Mouse (Mus musculus) adrenal gland (tissue): ENCODE measurements around the gene Gsta1.
"Not testable (repeated sequence)": the region's sequence is repeated elsewhere in the genome, so short reads cannot be mapped to it uniquely, and the experiment has no call there.

Source experiments
- intact Hi-C: fragments of 180-260 bp; cut with DNase I; formaldehyde crosslinking; loops from one replicate; pipeline ENCODE4 v1.15.1; 2025

Gsta1 gene

GRCm38 (mm10) chr9:78229658-78230057, 798 bp upstream of the Gsta1 start:
- intact Hi-C loops = not testable (repeated sequence)

DNA sequence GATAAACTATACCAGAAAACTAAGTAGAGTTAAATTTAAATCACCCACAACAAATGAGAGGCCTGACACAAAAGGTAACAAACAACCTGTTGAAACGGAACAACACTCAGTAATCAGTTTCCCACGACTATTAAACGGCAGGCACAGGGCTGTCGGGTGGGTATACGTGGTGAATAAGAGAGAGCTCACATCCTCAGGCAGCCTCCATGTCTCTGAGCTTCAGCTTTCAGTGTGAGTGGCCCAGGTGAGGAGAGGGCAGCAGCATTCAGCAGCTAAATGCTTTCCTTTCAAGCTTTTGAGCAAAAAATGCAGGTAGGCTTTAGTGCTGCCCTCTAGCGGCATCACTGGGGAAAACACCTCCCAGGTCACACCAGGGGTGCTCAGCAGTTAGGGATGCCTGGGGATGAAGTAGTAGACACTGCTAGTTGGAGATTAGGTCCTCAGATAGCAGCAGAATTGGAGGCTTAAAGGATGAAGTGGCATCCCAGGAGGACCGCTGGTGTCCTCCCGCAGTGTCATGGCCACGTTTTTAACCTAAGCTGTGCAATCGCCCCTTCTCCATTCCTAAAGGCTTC, 2.8 kb downstream of the Gsta1 start:
- intact Hi-C loops = not testable (repeated sequence)

DNA sequence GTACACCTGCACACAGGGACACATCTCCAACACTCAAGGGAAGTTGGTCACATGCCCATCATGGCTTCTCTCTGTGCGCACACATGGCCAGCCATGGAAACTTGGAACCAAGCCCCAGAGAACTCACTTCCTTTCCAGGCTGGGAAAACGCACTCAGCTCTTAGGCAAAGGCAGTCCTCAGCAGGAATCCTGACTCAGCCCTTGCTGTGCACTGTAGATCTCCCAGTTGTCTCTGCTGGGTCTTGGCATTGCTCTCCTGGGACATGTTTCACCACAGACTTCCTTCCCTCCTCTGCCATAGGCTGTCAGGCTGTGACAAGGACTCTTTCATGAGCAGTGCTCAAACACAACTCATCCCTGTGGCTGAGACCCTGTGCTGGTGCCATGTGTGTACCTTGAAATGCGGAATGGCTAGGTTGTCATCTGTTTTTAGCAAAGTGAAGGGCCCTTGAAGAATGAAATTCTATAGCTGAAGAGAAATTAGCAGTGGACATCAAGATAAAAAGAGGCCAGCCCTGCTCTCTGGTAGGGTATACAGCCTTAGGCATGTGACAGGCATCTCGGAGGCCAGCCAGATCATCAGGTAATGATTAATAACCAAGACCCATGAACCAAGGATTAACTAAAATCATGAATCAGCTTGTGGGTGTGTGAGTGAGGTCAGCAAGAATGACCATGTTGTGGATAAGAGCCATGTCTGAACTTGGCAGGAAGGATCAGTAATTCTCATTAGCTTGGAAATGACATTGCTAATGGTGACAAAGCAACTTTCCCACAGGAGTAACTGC, 25.4 kb downstream of the Gsta1 start:
- intact Hi-C loops = not testable (repeated sequence)

DNA sequence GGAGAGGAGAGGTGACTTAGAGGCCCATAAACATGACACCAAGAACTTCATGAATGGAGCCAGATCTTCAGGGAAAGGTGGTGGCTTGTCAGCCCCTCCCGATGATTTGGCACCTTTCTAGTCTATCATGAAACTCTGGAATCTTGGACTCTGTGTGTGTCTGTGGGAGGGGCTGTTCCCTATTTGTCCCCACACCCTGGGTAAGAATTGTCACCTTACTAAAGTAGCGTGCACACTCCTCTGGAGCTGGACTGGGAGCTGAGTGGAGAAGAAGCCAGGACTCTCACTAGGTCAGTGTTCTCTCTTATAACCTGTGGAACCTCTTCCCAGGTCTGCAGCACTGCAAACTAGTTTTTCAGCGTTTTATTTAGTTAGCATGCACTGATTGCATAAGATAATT, 26.5 kb downstream of the Gsta1 start, which contains the start of gene Gm3776:
Gm3776 (plus strand) TSS at position 216 of the 400 bp plus-strand sequence.
- intact Hi-C loops = not testable (repeated sequence)

GRCm38 (mm10) chr9:78259688-78260087, 29.2 kb downstream of the Gsta1 start:
- intact Hi-C loops = not testable (repeated sequence)

DNA sequence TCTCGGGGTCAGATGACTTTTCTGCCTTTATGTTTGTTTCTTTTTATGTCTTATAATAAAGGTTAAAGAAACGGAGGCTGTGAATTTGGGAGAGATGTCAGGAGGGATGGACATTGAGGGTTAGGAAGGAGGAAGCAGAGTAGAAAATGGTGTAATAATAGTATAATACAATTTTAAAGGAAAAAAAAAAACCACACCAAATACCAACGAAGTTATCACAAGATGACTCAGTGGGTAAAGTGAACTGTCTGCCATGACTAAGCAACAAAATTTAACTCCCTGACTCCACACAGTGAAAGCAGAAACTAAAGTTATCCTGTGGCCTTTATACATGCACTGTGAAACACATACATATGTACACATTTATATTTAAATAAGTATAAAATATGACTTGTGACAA, 40.5 kb downstream of the Gsta1 start:
- intact Hi-C loops = not testable (repeated sequence)

- intact Hi-C loops = not testable (repeated sequence)
These were observed 51.7 kb downstream of the Gsta1 start for GRCm38 (mm10) chr9:78282002-78282711.

- intact Hi-C loops = not testable (repeated sequence)
These were observed 58.6 kb downstream of the Gsta1 start for GRCm38 (mm10) chr9:78289063-78289462.

GRCm38 (mm10) chr9:78289723-78290122, 59.3 kb downstream of the Gsta1 start, which contains the start of gene Gm10639:
Gm10639 (plus strand) TSS chr9:78289923.
- intact Hi-C loops = not testable (repeated sequence)
